Mouse (Mus musculus) heart, embryonic 10.5 days (tissue): ENCODE measurements at regions not wholly inside any gene's neighbourhood (a gene's known extent, or its start where the extent isn't known, plus 50 kb on each side); places are given as distances from the start of the nearest gene placed in this dataset.

Source experiments
- DNase-seq: peaks from one replicate; pipeline ENCODE4 v3.0.0-alpha.2; 2017; ENCODE audit warnings: low spot score
- H3K27ac ChIP-seq: fragments of 300-500 bp; sonication (generic); 2 replicates; pipeline ENCODE4 v1.5.1; 2016; ENCODE audit warnings: mild to moderate bottlenecking
- H3K27me3 ChIP-seq: fragments of 300-500 bp; sonication (generic); 2 replicates; pipeline ENCODE4 v1.6.1; 2016; ENCODE audit warnings: mild to moderate bottlenecking; ENCODE audit not compliant: poor library complexity, insufficient read depth, severe bottlenecking
- H3K36me3 ChIP-seq: fragments of 300-500 bp; sonication (generic); 2 replicates; pipeline ENCODE4 v1.6.1; 2016; ENCODE audit warnings: mild to moderate bottlenecking, moderate library complexity
- H3K4me1 ChIP-seq: fragments of 300-500 bp; sonication (generic); 2 replicates; pipeline ENCODE4 v1.6.1; 2016; ENCODE audit warnings: mild to moderate bottlenecking
- H3K4me3 ChIP-seq: fragments of 300-500 bp; sonication (generic); 2 replicates; pipeline ENCODE4 v1.5.1; 2016; ENCODE audit warnings: mild to moderate bottlenecking, moderate library complexity
- H3K9me3 ChIP-seq: fragments of 300-500 bp; sonication (generic); 2 replicates; pipeline ENCODE4 v1.6.1; 2016; ENCODE audit warnings: mild to moderate bottlenecking, moderate library complexity
- WGBS: fragments of 180-500 bp; shearing (Covaris S2); methylation state at CpG from one replicate; pipeline ENCODE4 v1.1.7; 2016; 5-methylcytosine and 5-hydroxymethylcytosine counted together

DNA sequence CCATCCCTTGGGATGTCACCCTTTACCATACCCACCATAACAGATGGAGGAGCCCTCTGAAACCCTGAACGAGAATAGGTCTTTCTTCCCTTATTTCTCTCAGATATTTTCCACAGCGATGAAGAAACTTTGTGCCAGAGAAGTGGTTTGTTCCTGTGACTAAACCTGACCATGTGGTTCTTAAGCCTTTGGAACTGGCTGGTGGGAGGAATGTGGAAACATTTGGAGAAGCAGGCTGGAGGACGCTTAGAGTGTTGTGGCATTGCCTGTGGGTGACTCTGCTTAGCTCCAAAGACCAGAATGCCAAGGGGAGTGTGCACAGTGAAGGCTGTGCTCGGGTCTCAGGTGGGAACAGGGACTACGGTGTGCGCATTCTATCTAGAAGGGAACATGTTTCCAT is 77.7 kb upstream of the Otos start:
- Histone ChIP-seq H3K4me3 (no peak overlapping the region), H3K4me1 (peaks cover 5% of the 10 kb centered on the region), H3K36me3 (no peaks in the 10 kb centered on the region), H3K9me3 (no peaks in the 10 kb centered on the region), H3K27me3 (peaks cover 23% of the 10 kb centered on the region), H3K27ac (no peak overlapping the region)
- 82% methylated on average over 6 of the region's 6 CpGs for WGBS
- no peak for DNase-seq

GRCm38 (mm10) chr1:92724135-92724534 is 75.5 kb upstream of the Otos start:
- Histone ChIP-seq H3K4me1 (peaks cover 27% of the 10 kb centered on the region), H3K4me3 (no peak overlapping the region), H3K9me3 (no peaks in the 10 kb centered on the region), H3K27me3 (peaks cover 14% of the 10 kb centered on the region), H3K27ac (no peak overlapping the region), H3K36me3 (no peaks in the 10 kb centered on the region)
- no peak for DNase-seq
- WGBS: 69% methylated on average over 3 of the region's 3 CpGs

DNA sequence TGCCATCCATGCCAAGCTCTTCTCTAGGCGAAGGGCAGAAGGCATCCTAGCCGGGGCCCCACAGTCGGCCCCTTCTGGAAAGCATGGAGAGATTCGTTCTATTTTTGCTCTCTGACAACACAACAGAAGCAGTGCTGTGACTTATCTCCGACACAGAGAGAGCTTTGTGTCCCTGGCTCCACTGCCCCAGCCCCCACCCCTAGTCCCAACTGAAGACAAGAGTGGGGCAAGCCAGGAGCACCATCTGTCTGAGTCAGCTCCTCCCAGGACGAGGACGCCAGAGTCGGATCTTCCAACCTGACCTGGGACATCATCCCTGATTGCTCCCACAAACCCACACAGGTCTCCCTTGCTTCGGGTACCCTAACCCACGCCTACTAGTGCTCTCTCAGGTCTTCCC is 71.9 kb upstream of the Otos start:
- DNase-seq: no peak
- no peaks in the 10 kb centered on the region for H3K36me3 ChIP-seq
- 0 out of 2 replicates have a peak overlapping the region, but pooled peaks have one; percentile 5 for H3K4me3 ChIP-seq
- peaks cover 44% of the 10 kb centered on the region for H3K4me1 ChIP-seq
- no peaks in the 10 kb centered on the region for H3K9me3 ChIP-seq
- H3K27ac ChIP-seq: peak overlapping the region; percentile 84
- whole genome bisulfite sequencing: 31% methylated on average over 10 of the region's 10 CpGs
- H3K27me3 ChIP-seq: peaks cover 5% of the 10 kb centered on the region; the same call in 1 of the 2 replicates

DNA sequence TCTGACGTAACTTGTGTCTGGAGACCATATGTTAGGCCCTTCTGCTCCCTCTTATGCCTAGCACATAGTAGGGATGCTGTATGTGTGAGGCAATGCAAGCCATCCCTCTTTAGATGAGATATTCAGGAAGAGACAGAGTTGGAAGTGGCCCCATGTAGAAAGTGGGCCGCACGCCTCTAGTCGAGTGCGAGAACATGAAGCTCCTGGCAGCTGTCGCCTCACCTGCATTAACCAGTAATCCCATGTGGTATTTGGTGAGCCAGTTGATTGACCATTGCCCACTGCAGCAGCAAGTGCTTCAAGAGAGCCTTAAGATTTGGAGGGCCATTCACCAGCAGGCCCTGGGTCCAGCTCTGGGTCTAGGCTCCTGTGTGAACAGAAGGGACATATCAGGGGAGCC is 71.2 kb upstream of the Otos start:
- Histone ChIP-seq H3K4me3 (no peak overlapping the region), H3K9me3 (no peaks in the 10 kb centered on the region), H3K27ac (peak overlapping the region; percentile 84), H3K27me3 (peaks cover 6% of the 10 kb centered on the region; the same call in 1 of the 2 replicates), H3K36me3 (no peaks in the 10 kb centered on the region), H3K4me1 (peaks cover 51% of the 10 kb centered on the region)
- WGBS: 92% methylated on average over 6 of the region's 6 CpGs
- DNase-seq: no peak

- WGBS: 74% methylated on average over 4 of the region's 4 CpGs
- Histone ChIP-seq H3K27me3 (peaks cover 19% of the 10 kb centered on the region), H3K9me3 (no peaks in the 10 kb centered on the region), H3K4me3 (no peak overlapping the region), H3K36me3 (no peaks in the 10 kb centered on the region), H3K4me1 (peaks cover 55% of the 10 kb centered on the region), H3K27ac (peak overlapping the region; percentile 84; the same call in 1 of the 2 replicates)
- DNase-seq: no peak
Observed at GRCm38 (mm10) chr1:92718108-92718507, 69.5 kb upstream of the Otos start.

GRCm38 (mm10) chr1:92714725-92715324 is 66.2 kb upstream of the Otos start:
- Histone ChIP-seq H3K4me3 (no peak overlapping the region), H3K27ac (peak overlapping the region; percentile 69; the same call in 1 of the 2 replicates), H3K27me3 (peaks cover 42% of the 10 kb centered on the region), H3K9me3 (no peaks in the 10 kb centered on the region), H3K36me3 (no peaks in the 10 kb centered on the region), H3K4me1 (peaks cover 39% of the 10 kb centered on the region)
- no peak for DNase-seq
- WGBS: 50% methylated on average over 9 of the region's 9 CpGs

GRCm38 (mm10) chr1:92712366-92712765 is 63.7 kb upstream of the Otos start:
- no peak for DNase-seq
- Histone ChIP-seq H3K27me3 (peaks cover 37% of the 10 kb centered on the region), H3K9me3 (no peaks in the 10 kb centered on the region), H3K36me3 (no peaks in the 10 kb centered on the region), H3K4me1 (peaks cover 42% of the 10 kb centered on the region), H3K4me3 (no peak overlapping the region), H3K27ac (no peak overlapping the region)
- 85% methylated on average over 8 of the region's 8 CpGs for WGBS

DNA sequence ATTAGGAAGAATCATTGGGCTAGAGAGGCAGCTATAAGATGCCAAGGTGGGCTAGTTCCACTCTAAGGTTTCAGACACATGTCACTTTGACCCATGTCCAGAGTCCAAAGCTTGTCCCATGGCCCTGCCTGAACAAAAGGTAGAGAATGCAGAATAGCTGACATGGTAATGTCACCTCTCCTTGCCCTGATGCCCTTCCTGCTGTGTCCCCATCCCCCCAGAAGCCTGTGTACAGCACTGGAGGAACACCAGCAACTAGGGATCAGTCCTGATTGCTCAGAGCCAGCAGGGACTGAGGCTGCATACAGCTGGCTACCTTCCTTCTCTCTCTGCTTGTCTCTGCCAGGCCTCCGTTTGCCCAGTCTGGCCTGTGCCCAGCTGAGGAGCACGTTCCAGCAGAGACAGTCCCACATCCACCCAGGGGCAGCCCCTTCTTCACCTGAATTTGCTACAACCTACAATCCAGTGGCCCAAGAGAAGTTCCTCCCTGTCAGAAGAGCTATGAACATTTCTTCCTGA is 61.7 kb upstream of the Otos start:
- peaks cover 27% of the 10 kb centered on the region for H3K4me1 ChIP-seq
- DNase-seq: no peak
- no peaks in the 10 kb centered on the region for H3K36me3 ChIP-seq
- H3K27ac ChIP-seq: no peak overlapping the region
- WGBS: 84% methylated on average over 2 of the region's 2 CpGs
- no peak overlapping the region for H3K4me3 ChIP-seq
- peaks cover 37% of the 10 kb centered on the region for H3K27me3 ChIP-seq
- H3K9me3 ChIP-seq: no peaks in the 10 kb centered on the region

- Histone ChIP-seq H3K4me3 (no peak overlapping the region), H3K36me3 (no peaks in the 10 kb centered on the region), H3K4me1 (peaks cover 18% of the 10 kb centered on the region), H3K27me3 (peaks cover 30% of the 10 kb centered on the region), H3K27ac (0 out of 2 replicates have a peak overlapping the region, but pooled peaks have one; percentile 6), H3K9me3 (no peaks in the 10 kb centered on the region)
- 70% methylated on average over 14 of the region's 14 CpGs for WGBS
- DNase-seq: no peak
Observed at GRCm38 (mm10) chr1:92709190-92709850, 60.7 kb upstream of the Otos start.

GRCm38 (mm10) chr1:92707917-92708897 is 59.6 kb upstream of the Otos start:
- no peak overlapping the region for H3K27ac ChIP-seq
- DNase-seq: no peak
- 81% methylated on average over 19 of the region's 19 CpGs for WGBS

DNA sequence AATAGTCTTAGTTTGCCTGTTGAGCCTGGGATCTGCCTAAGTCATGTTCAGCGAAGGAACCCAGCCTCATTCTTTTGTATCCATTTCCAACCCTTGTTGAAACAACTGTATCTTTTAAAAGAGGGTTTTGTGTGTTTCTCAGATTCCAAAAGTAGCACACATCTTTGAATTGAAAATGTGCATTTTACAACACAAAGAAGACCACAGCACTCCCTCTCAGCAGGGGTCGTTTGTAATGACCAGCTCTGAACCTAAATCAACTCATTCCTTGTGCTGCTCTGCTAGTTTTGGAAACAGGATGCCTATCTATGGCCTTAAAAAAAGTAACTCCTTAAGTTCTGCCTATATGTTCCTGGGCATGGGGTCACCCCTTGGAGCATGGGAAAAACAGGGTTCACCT is 58.8 kb upstream of the Otos start:
- Histone ChIP-seq H3K4me1 (peaks cover 30% of the 10 kb centered on the region), H3K27me3 (peaks cover 28% of the 10 kb centered on the region), H3K27ac (no peak overlapping the region), H3K9me3 (no peaks in the 10 kb centered on the region), H3K36me3 (no peaks in the 10 kb centered on the region), H3K4me3 (no peak overlapping the region)
- no peak for DNase-seq
- 80% methylated on average over 2 of the region's 2 CpGs for WGBS

More at GRCm38 (mm10) chr1:92707917-92708897, 59.6 kb upstream of the Otos start:
- Histone ChIP-seq H3K27me3 (peaks cover 29% of the 10 kb centered on the region), H3K4me3 (no peak overlapping the region), H3K36me3 (no peaks in the 10 kb centered on the region), H3K9me3 (no peaks in the 10 kb centered on the region), H3K4me1 (peaks cover 27% of the 10 kb centered on the region)

GRCm38 (mm10) chr1:92703903-92704302 is 55.3 kb upstream of the Otos start:
- Histone ChIP-seq H3K9me3 (no peaks in the 10 kb centered on the region), H3K27ac (no peak overlapping the region), H3K4me1 (peaks cover 38% of the 10 kb centered on the region), H3K4me3 (no peak overlapping the region), H3K27me3 (peaks cover 41% of the 10 kb centered on the region), H3K36me3 (no peaks in the 10 kb centered on the region)
- 83% methylated on average over 12 of the region's 12 CpGs for WGBS
- no peak for DNase-seq
